Mouse (Mus musculus): ENCODE measurements around the gene Ccdc190.
A peak's percentile ranks its signal among the peaks of the same experiment; 100 is the strongest.

The Ccdc190 gene

GRCm38 (mm10) chr1:169928454-169928971, at the start of gene Ccdc190:
Gene Ccdc190, plus strand, starts transcription at chr1:169928648.
- DNase-seq (ENCODE audit: low read depth), result no peak

- DNase-seq (ENCODE audit: low read depth), result no peak
Observed at GRCm38 (mm10) chr1:169879060-169879459, 49.4 kb upstream of the Ccdc190 start.

- no peak for DNase-seq (ENCODE audit: low read depth)
Observed at GRCm38 (mm10) chr1:169880181-169880580, 48.3 kb upstream of the Ccdc190 start.

- DNase-seq (ENCODE audit: low read depth), result peak; percentile 9
Observed at GRCm38 (mm10) chr1:169883081-169883565, 45.3 kb upstream of the Ccdc190 start.

- no peak for DNase-seq (ENCODE audit: low read depth)
Observed at GRCm38 (mm10) chr1:169889250-169889649, 39.2 kb upstream of the Ccdc190 start.

- DNase-seq (ENCODE audit: low read depth), result no peak
Observed at GRCm38 (mm10) chr1:169893976-169894375, 34.5 kb upstream of the Ccdc190 start.

- DNase-seq (ENCODE audit: low read depth), result no peak
Observed at GRCm38 (mm10) chr1:169895686-169896085, 32.8 kb upstream of the Ccdc190 start.

- no peak for DNase-seq (ENCODE audit: low read depth)
Observed at GRCm38 (mm10) chr1:169897916-169898315, 30.5 kb upstream of the Ccdc190 start.

- no peak for DNase-seq (ENCODE audit: low read depth)
Observed at GRCm38 (mm10) chr1:169898607-169899006, 29.8 kb upstream of the Ccdc190 start.

- no peak for DNase-seq (ENCODE audit: low read depth)
Observed at GRCm38 (mm10) chr1:169900771-169901336, 27.6 kb upstream of the Ccdc190 start.

- no peak for DNase-seq (ENCODE audit: low read depth)
Observed at GRCm38 (mm10) chr1:169909163-169909562, 19.3 kb upstream of the Ccdc190 start.

GRCm38 (mm10) chr1:169909659-169910058, 18.8 kb upstream of the Ccdc190 start:
- no peak for DNase-seq (ENCODE audit: low read depth)

GRCm38 (mm10) chr1:169910751-169911150, 17.7 kb upstream of the Ccdc190 start:
- no peak for DNase-seq (ENCODE audit: low read depth)

- DNase-seq (ENCODE audit: low read depth), result no peak
Observed at GRCm38 (mm10) chr1:169911526-169911925, 16.9 kb upstream of the Ccdc190 start.

- no peak for DNase-seq (ENCODE audit: low read depth)
Observed at GRCm38 (mm10) chr1:169916659-169917058, 11.8 kb upstream of the Ccdc190 start.

- no peak for DNase-seq (ENCODE audit: low read depth)
Observed at GRCm38 (mm10) chr1:169917115-169917796, 11.2 kb upstream of the Ccdc190 start.

- DNase-seq (ENCODE audit: low read depth), result no peak
Observed at GRCm38 (mm10) chr1:169917998-169918397, 10.4 kb upstream of the Ccdc190 start.

GRCm38 (mm10) chr1:169919211-169919610, 9.2 kb upstream of the Ccdc190 start:
- peak; percentile 46 for DNase-seq (ENCODE audit: low read depth)

GRCm38 (mm10) chr1:169921710-169922211, 6.7 kb upstream of the Ccdc190 start:
- DNase-seq (ENCODE audit: low read depth), result no peak

GRCm38 (mm10) chr1:169924567-169924966, 3.9 kb upstream of the Ccdc190 start:
- DNase-seq (ENCODE audit: low read depth), result no peak

- DNase-seq (ENCODE audit: low read depth), result no peak
Observed at GRCm38 (mm10) chr1:169927753-169928369, 587 bp upstream of the Ccdc190 start.

- DNase-seq (ENCODE audit: low read depth), result no peak
Observed at GRCm38 (mm10) chr1:169931698-169932097, 3.2 kb downstream of the Ccdc190 start.

Data from fibroblast of lung, adult 2 months (primary cell).